Mouse (Mus musculus) forebrain, embryonic 14.5 days (tissue): ENCODE measurements around the gene Ybx3. TPM values are rescaled to one million over a fixed set of nuclear protein-coding genes. Genes with fewer than 3 reads are reported as not detected.

Experiments
- ATAC-seq: fragments of 200-750 bp; cut with Nextera tagmentation; 2 replicates; pipeline ENCODE4 v1.8.0; 2017; ENCODE audit warnings: mild to moderate bottlenecking, moderate library complexity
- DNase-seq: peaks from one replicate; pipeline ENCODE4 v3.0.0-alpha.2; 2015; ENCODE audit warnings: low spot score
- H3K27ac ChIP-seq: fragments of 300-500 bp; sonication (generic); 2 replicates; pipeline ENCODE4 v1.5.1; 2014; ENCODE audit warnings: low read depth, mild to moderate bottlenecking, control low read depth, low read length, moderate library complexity
- H3K27me3 ChIP-seq: fragments of 300-500 bp; sonication (generic); replicated peaks from 2 replicates; pipeline ENCODE4 v1.6.1; 2014; ENCODE audit warnings: low read length, control low read depth, mixed read lengths; ENCODE audit not compliant: control insufficient read depth, insufficient read depth
- H3K36me3 ChIP-seq: fragments of 300-500 bp; sonication (generic); 2 replicates; pipeline ENCODE4 v1.6.1; 2014; ENCODE audit warnings: low read length, control low read depth; ENCODE audit not compliant: control insufficient read depth, insufficient read depth
- H3K4me1 ChIP-seq: fragments of 300-500 bp; sonication (generic); 2 replicates; pipeline ENCODE4 v1.6.1; 2014; ENCODE audit warnings: antibody characterized with exemption, low read length, control low read depth; ENCODE audit not compliant: control insufficient read depth, insufficient read depth
- H3K4me2 ChIP-seq: fragments of 300-500 bp; sonication (generic); 2 replicates; pipeline ENCODE4 v1.6.1; 2014; ENCODE audit warnings: mild to moderate bottlenecking, control low read depth, low read length
- H3K4me3 ChIP-seq: fragments of 300-500 bp; sonication (generic); 2 replicates; pipeline ENCODE4 v1.5.1; 2014; ENCODE audit warnings: low read depth, low read length, control low read depth
- H3K9ac ChIP-seq: fragments of 300-500 bp; sonication (generic); 2 replicates; pipeline ENCODE4 v1.6.1; 2014; ENCODE audit warnings: mild to moderate bottlenecking, low read length, control low read depth, moderate library complexity
- H3K9me3 ChIP-seq: fragments of 300-500 bp; sonication (generic); replicated peaks from 2 replicates; pipeline ENCODE4 v1.6.1; 2016; ENCODE audit warnings: low read length, control low read depth, mixed read lengths; ENCODE audit not compliant: control insufficient read depth
- WGBS: fragments of 180-500 bp; shearing (Covaris S2); extraction: QIAGEN DNeasy Blood & Tissue Kit; methylation state at CpG from one replicate; pipeline ENCODE4 v1.1.7; 2014; 5-methylcytosine and 5-hydroxymethylcytosine counted together
- polyA plus RNA-seq: library from polyadenylated mRNA; unstranded; fragments of >200 nt; fragmentation: Nextera tagmentation; extraction: Ambion mirVana; gene quantifications from 2 replicates; pipeline ENCODE4 v1.2.1, GENCODE M21; 2014

Gene Ybx3
- polyA plus RNA-seq, 1 experiment from 2014 or later: 26.7 TPM

DNA sequence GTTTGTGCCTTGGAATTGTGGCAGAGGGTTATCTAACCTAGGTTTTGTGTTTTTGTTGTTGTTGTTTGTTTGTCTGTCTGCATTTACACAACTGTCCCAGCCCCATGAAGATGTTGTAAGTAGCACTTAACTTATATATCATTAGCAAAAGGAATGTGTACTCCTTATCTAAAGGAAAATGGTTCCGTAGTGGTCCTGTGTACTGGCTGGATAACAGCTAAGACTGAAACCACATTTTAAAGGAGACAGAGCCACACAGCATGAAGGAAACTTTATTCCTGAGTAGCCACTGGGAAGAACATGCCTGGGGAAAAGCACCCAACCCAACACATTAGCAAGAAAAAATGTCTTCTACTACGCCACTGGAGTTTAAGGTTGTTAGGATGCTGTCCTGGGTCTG, 28.7 kb downstream of the Ybx3 start:
- no peak overlapping the region for H3K9ac ChIP-seq
- H3K4me1 ChIP-seq: no peaks in the 10 kb centered on the region
- H3K4me2 ChIP-seq: no peak overlapping the region
- no peak overlapping the region for H3K4me3 ChIP-seq
- no peak for DNase-seq
- H3K9me3 ChIP-seq: no peaks in the 10 kb centered on the region
- no peak overlapping the region for H3K27ac ChIP-seq
- 86% methylated on average over 2 of the region's 2 CpGs for WGBS
- H3K36me3 ChIP-seq: peaks cover 11% of the 10 kb centered on the region
- H3K27me3 ChIP-seq: no peaks in the 10 kb centered on the region
- no peak for ATAC-seq

- Histone ChIP-seq H3K9me3 (no peaks in the 10 kb centered on the region), H3K9ac (no peak overlapping the region), H3K27ac (no peak overlapping the region), H3K36me3 (no peaks in the 10 kb centered on the region), H3K4me3 (no peak overlapping the region), H3K27me3 (no peaks in the 10 kb centered on the region), H3K4me2 (no peak overlapping the region), H3K4me1 (no peaks in the 10 kb centered on the region)
- DNase-seq: no peak
- WGBS: 72% methylated on average over 4 of the region's 4 CpGs
- ATAC-seq: no peak
These were observed 33.4 kb downstream of the Ybx3 start for GRCm38 (mm10) chr6:131354913-131355312.

DNA sequence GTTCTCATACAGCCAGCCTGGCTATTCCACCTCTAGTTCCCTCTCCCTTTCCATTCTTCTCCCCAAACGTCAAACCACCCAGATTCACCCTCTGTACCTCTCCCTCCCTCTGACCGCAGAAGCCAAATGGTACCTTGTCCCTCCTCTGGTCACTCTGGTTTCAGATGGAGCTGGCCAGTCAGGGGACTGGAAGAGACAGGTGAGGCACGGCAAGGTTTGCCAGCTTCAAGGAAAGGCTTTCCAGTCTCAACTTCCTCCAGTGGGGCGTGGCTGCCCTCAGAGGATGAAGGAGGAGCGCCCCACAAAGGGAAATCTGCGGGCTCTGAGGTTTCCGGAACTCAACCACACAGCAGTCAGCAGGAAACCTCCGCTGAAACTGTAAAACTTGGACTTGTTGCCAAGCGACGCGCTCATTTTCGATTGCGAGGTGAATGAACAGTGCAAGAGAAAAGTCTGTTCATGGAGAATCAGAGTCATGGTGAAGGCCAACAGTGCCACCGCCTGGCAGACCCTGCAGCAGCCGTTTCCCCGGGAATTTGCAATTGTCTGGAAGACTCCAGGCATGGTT, 34.8 kb downstream of the Ybx3 start, which contains the start of gene Styk1:
Gene Styk1, minus strand, starts transcription at position 246 of the 568 bp plus-strand sequence.
- Histone ChIP-seq H3K27ac (no peak within 1 kb of the TSS), H3K36me3 (no peaks in the 10 kb centered on the region), H3K4me1 (no peaks in the 10 kb centered on the region), H3K9me3 (no peaks in the 10 kb centered on the region), H3K9ac (no peak within 1 kb of the TSS), H3K4me3 (peak within 1 kb of the TSS; percentile 9), H3K4me2 (peak within 1 kb of the TSS; percentile 41), H3K27me3 (no peaks in the 10 kb centered on the region)
- 2% methylated on average over 16 of the region's 16 CpGs for WGBS
- peak; percentile 92 for DNase-seq
- ATAC-seq: peak; percentile 92

DNA sequence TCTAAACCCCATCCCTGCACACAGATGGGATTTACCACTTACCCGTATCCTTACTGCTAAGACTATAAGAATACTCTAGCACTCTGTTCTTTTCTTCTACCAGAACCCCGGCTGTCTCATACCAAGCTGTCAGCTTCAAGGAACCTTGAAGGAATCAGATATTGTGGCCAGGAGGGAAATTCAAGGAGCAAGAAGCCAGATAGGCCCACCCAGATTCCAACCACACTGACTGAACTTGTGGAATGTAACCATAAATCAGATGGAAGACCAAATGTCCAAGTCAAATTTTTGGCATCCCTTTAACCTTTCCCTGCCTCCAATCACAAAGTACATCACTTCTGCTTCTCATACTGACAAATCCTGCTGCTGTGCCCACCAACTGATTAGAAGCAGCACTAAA, 41.2 kb downstream of the Ybx3 start:
- H3K36me3 ChIP-seq: no peaks in the 10 kb centered on the region
- ATAC-seq (no peak), DNase-seq (no peak)
- no peak overlapping the region for H3K27ac ChIP-seq
- H3K4me2 ChIP-seq: no peak overlapping the region
- no peaks in the 10 kb centered on the region for H3K27me3 ChIP-seq
- no peak overlapping the region for H3K4me3 ChIP-seq
- 84% methylated on average over 2 of the region's 2 CpGs for WGBS
- H3K9ac ChIP-seq: no peak overlapping the region
- H3K4me1 ChIP-seq: no peaks in the 10 kb centered on the region
- no peaks in the 10 kb centered on the region for H3K9me3 ChIP-seq

DNA sequence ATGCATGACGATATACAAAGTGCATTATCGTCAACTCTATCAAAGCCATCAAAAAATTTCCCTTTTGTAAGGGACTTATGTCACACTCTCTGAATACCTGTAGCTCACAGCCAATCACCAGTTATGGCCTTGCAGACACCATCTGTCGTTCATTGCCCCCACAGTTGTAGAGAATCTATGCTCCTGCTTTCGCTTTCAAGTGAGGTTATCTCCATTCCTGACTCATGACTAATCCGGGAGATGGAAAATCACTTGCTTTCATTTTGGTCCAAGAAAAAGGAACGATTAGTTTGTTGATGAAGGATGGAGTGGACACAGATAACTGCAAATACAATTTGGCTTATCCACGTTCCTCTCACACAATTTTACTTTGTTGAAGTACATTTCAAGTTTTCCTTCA, 43.9 kb downstream of the Ybx3 start:
- ATAC-seq: no peak
- Histone ChIP-seq H3K4me2 (no peak overlapping the region), H3K9ac (no peak overlapping the region), H3K4me3 (no peak overlapping the region), H3K4me1 (no peaks in the 10 kb centered on the region), H3K9me3 (no peaks in the 10 kb centered on the region), H3K36me3 (no peaks in the 10 kb centered on the region), H3K27ac (no peak overlapping the region), H3K27me3 (no peaks in the 10 kb centered on the region)
- WGBS: 88% methylated on average over 7 of the region's 7 CpGs
- DNase-seq: no peak

GRCm38 (mm10) chr6:131340082-131340481, 48.2 kb downstream of the Ybx3 start:
- Histone ChIP-seq H3K36me3 (no peaks in the 10 kb centered on the region), H3K4me1 (no peaks in the 10 kb centered on the region), H3K4me3 (no peak overlapping the region), H3K27me3 (no peaks in the 10 kb centered on the region), H3K27ac (no peak overlapping the region), H3K9ac (no peak overlapping the region), H3K4me2 (no peak overlapping the region), H3K9me3 (no peaks in the 10 kb centered on the region)
- 83% methylated on average over 3 of the region's 3 CpGs for WGBS
- no peak for DNase-seq
- ATAC-seq: no peak

GRCm38 (mm10) chr6:131339309-131339708, 49.0 kb downstream of the Ybx3 start:
- WGBS: 73% methylated on average over 3 of the region's 3 CpGs
- Histone ChIP-seq H3K4me3 (no peak overlapping the region), H3K9me3 (no peaks in the 10 kb centered on the region), H3K27me3 (no peaks in the 10 kb centered on the region), H3K36me3 (no peaks in the 10 kb centered on the region), H3K4me2 (no peak overlapping the region), H3K4me1 (no peaks in the 10 kb centered on the region), H3K27ac (no peak overlapping the region), H3K9ac (no peak overlapping the region)
- DNase-seq (no peak), ATAC-seq (no peak)

GRCm38 (mm10) chr6:131338787-131339186, 49.5 kb downstream of the Ybx3 start:
- no peaks in the 10 kb centered on the region for H3K4me1 ChIP-seq
- H3K9ac ChIP-seq: no peak overlapping the region
- no peak overlapping the region for H3K4me2 ChIP-seq
- 73% methylated on average over 1 of the region's 1 CpGs for WGBS
- H3K27ac ChIP-seq: no peak overlapping the region
- DNase-seq (no peak), ATAC-seq (no peak)
- H3K4me3 ChIP-seq: no peak overlapping the region
- H3K27me3 ChIP-seq: no peaks in the 10 kb centered on the region
- H3K36me3 ChIP-seq: no peaks in the 10 kb centered on the region
- no peaks in the 10 kb centered on the region for H3K9me3 ChIP-seq

- Histone ChIP-seq H3K27ac (no peak overlapping the region), H3K9me3 (no peaks in the 10 kb centered on the region), H3K4me2 (no peak overlapping the region), H3K4me1 (no peaks in the 10 kb centered on the region), H3K4me3 (no peak overlapping the region), H3K27me3 (no peaks in the 10 kb centered on the region), H3K9ac (no peak overlapping the region), H3K36me3 (no peaks in the 10 kb centered on the region)
- ATAC-seq: no peak
- DNase-seq: no peak
- WGBS: 82% methylated on average over 2 of the region's 2 CpGs
These were observed 61.2 kb downstream of the Ybx3 start for GRCm38 (mm10) chr6:131327076-131327475.
